Mouse (Mus musculus): ENCODE measurements around the gene Mdga2. TPM values are rescaled to one million over a fixed set of nuclear protein-coding genes. Genes with fewer than 3 reads are reported as not detected.

The Mdga2 gene
- polyA plus RNA-seq, 1 experiment from 2014 or later = 0.33 TPM

DNA sequence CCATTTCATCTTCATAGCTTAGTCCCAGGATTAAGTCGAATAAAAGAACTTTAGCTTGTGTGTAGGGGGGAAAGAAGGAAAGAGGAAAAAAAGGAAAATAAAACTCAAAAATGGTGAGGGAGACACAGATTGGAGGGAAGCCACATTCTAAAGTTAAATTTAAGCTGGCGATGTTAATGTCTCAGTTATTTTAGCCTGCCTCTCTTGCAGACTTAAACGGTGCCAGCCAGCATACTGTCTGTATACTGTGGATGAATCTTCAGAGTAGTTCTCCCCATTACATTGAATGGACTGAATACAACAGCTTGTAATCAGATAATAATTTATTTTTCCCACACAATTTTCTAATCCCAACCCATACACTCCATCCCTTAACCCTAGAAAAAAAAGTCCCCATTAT is 205.2 kb downstream of the Mdga2 start:
- Histone ChIP-seq H3K9ac (ENCODE audit: low read depth, low read length) (no peak overlapping the region), H3K27me3 (replicated peaks; ENCODE audit: control insufficient read depth, insufficient read depth, low read length) (no peaks in the 10 kb centered on the region), H3K4me3 (ENCODE audit: low read depth, low read length) (no peak overlapping the region), H3K36me3 (ENCODE audit: control insufficient read depth, insufficient read depth) (no peaks in the 10 kb centered on the region), H3K4me2 (replicated peaks; ENCODE audit: low read depth) (no peak overlapping the region), H3K27ac (ENCODE audit: low read depth, low read length) (no peak overlapping the region), H3K9me3 (ENCODE audit: control insufficient read depth) (no peaks in the 10 kb centered on the region), H3K4me1 (replicated peaks; ENCODE audit: control insufficient read depth, insufficient read depth, low read length) (no peaks in the 10 kb centered on the region)
- no peak for ATAC-seq
- WGBS = 93% methylated on average over 3 of the region's 3 CpGs
- no peak for TF ChIP-seq CTCF (IDR thresholded peaks at IDR 0.05; ENCODE audit: low read depth)

DNA sequence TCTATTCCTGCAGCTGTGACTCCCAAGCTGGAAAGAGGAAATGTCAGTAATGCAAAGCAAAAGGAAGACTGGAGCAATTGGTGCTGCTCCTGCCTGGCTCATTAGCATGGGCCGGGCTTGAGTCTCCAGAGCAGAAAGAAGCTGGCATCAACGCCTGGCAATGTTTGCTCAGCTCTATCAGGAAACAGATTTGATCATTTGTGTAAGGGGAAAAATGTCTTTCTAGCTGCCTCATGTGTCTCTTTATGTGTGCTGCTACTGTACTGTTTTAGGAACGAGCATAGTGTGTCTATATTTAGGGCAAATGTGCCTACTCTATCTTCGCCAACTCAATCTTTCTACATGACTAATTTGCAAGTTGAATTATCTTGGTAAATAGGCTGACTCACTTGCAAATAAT is 211.0 kb downstream of the Mdga2 start:
- no peak overlapping the region for H3K4me2 ChIP-seq (replicated peaks; ENCODE audit: low read depth)
- ATAC-seq = no peak
- H3K9ac ChIP-seq (ENCODE audit: low read depth, low read length) = no peak overlapping the region
- no peak for TF ChIP-seq CTCF (IDR thresholded peaks at IDR 0.05; ENCODE audit: low read depth)
- H3K9me3 ChIP-seq (ENCODE audit: control insufficient read depth) = no peaks in the 10 kb centered on the region
- H3K4me1 ChIP-seq (replicated peaks; ENCODE audit: control insufficient read depth, insufficient read depth, low read length) = no peaks in the 10 kb centered on the region
- whole genome bisulfite sequencing = 56% methylated on average over 4 of the region's 4 CpGs
- H3K36me3 ChIP-seq (ENCODE audit: control insufficient read depth, insufficient read depth) = no peaks in the 10 kb centered on the region
- H3K27me3 ChIP-seq (replicated peaks; ENCODE audit: control insufficient read depth, insufficient read depth, low read length) = no peaks in the 10 kb centered on the region
- no peak overlapping the region for H3K4me3 ChIP-seq (ENCODE audit: low read depth, low read length)
- H3K27ac ChIP-seq (ENCODE audit: low read depth, low read length) = no peak overlapping the region

DNA sequence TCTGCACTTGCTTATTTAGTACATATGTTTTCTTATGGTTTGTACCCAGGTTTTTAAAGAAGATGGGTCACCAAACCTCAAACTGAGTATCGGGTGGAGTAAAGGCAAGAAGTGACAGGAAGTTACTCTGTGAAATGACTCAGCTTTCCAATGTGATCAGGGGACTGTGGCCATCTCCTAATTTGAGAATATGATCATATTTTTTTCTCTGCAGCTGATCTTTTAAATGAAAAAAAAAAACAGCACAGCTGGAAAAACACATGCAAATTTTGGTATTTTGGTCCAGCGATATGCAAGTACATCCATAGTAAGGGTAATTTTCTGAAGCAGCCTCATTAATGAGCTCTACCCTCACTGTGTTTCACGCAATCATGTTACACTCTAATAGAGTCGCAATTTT is 212.0 kb downstream of the Mdga2 start:
- no peak overlapping the region for H3K4me3 ChIP-seq (ENCODE audit: low read depth, low read length)
- no peaks in the 10 kb centered on the region for H3K27me3 ChIP-seq (replicated peaks; ENCODE audit: control insufficient read depth, insufficient read depth, low read length)
- no peaks in the 10 kb centered on the region for H3K36me3 ChIP-seq (ENCODE audit: control insufficient read depth, insufficient read depth)
- no peak for ATAC-seq
- WGBS = 87% methylated on average over 4 of the region's 4 CpGs
- H3K9me3 ChIP-seq (ENCODE audit: control insufficient read depth) = no peaks in the 10 kb centered on the region
- no peak for TF ChIP-seq CTCF (IDR thresholded peaks at IDR 0.05; ENCODE audit: low read depth)
- H3K4me1 ChIP-seq (replicated peaks; ENCODE audit: control insufficient read depth, insufficient read depth, low read length) = no peaks in the 10 kb centered on the region
- H3K27ac ChIP-seq (ENCODE audit: low read depth, low read length) = no peak overlapping the region
- no peak overlapping the region for H3K9ac ChIP-seq (ENCODE audit: low read depth, low read length)
- no peak overlapping the region for H3K4me2 ChIP-seq (replicated peaks; ENCODE audit: low read depth)

DNA sequence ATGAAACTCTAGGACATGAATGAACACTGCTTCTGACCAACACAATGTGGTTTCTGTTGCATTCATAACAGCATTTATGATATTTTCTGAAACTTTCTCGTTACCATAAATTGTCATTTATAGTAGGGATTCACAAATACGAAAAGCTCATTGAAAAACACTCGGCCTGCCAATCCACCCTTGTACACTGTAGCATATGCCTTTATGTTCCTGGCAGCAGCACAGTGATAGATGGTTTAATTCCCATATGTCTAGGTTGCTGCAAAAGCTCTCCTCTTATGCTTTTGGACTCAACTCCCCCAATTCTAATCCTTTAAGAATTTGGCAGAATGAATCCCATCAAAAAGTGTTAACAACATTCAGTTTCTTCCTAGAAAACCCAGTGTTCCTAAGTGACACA is 213.2 kb downstream of the Mdga2 start:
- Histone ChIP-seq H3K9me3 (ENCODE audit: control insufficient read depth) (no peaks in the 10 kb centered on the region), H3K27ac (ENCODE audit: low read depth, low read length) (no peak overlapping the region), H3K4me1 (replicated peaks; ENCODE audit: control insufficient read depth, insufficient read depth, low read length) (no peaks in the 10 kb centered on the region), H3K4me3 (ENCODE audit: low read depth, low read length) (no peak overlapping the region), H3K4me2 (replicated peaks; ENCODE audit: low read depth) (no peak overlapping the region), H3K9ac (ENCODE audit: low read depth, low read length) (no peak overlapping the region), H3K27me3 (replicated peaks; ENCODE audit: control insufficient read depth, insufficient read depth, low read length) (no peaks in the 10 kb centered on the region), H3K36me3 (ENCODE audit: control insufficient read depth, insufficient read depth) (no peaks in the 10 kb centered on the region)
- WGBS = 81% methylated on average over 3 of the region's 3 CpGs
- no peak for ATAC-seq
- no peak for TF ChIP-seq CTCF (IDR thresholded peaks at IDR 0.05; ENCODE audit: low read depth)

DNA sequence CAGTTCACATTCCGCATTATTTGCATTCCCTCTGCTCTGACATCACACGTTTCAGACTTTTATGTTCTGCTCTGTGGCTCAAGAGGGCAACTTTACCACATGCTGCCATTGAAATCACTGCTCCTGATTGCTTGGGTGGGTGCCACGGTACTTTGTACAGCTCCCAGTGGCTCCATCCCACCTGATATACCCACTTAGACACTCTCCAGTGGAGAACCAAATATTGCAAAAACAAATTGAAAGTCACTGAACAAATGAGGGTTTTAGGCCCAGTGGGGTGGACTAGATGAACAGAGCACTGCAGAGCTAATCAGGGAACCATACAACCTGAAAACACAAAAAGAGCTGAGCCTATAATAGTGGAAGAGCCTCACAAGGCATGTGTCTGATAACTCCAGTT is 268.2 kb downstream of the Mdga2 start:
- no peak overlapping the region for H3K27ac ChIP-seq (ENCODE audit: low read depth, low read length)
- 76% methylated on average over 3 of the region's 3 CpGs for WGBS

DNA sequence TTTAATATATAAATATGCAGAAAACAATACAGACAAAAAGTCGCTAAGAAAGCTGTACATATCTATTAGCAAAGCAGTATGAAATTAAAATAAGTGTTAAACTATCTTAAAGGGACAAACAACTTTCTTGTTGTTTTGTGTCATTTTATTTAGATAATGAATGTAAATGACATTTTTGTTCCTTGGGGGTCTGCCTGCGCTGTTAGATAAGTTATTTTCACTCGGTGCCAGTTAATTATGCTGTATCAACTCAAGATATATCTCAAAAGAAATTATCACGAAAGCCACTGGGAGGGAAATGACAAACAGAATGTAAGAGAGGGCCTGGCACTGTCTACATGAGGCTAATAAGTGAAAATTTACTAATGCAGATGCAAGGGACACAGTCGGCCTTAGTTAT is 306.6 kb downstream of the Mdga2 start:
- Histone ChIP-seq H3K9me3 (ENCODE audit: control insufficient read depth) (no peaks in the 10 kb centered on the region), H3K27ac (ENCODE audit: low read depth, low read length) (no peak overlapping the region), H3K4me1 (replicated peaks; ENCODE audit: control insufficient read depth, insufficient read depth, low read length) (no peaks in the 10 kb centered on the region), H3K4me2 (replicated peaks; ENCODE audit: low read depth) (no peak overlapping the region), H3K36me3 (ENCODE audit: control insufficient read depth, insufficient read depth) (no peaks in the 10 kb centered on the region), H3K4me3 (ENCODE audit: low read depth, low read length) (no peak overlapping the region), H3K9ac (ENCODE audit: low read depth, low read length) (no peak overlapping the region), H3K27me3 (replicated peaks; ENCODE audit: control insufficient read depth, insufficient read depth, low read length) (no peaks in the 10 kb centered on the region)
- TF ChIP-seq CTCF (IDR thresholded peaks at IDR 0.05; ENCODE audit: low read depth) = no peak
- WGBS = 87% methylated on average over 5 of the region's 5 CpGs
- ATAC-seq = no peak

More for the DNA sequence above, 268.2 kb downstream of the Mdga2 start:
- no peak for ATAC-seq
- H3K4me3 ChIP-seq (ENCODE audit: low read depth, low read length) = no peak overlapping the region
- H3K4me1 ChIP-seq (replicated peaks; ENCODE audit: control insufficient read depth, insufficient read depth, low read length) = no peaks in the 10 kb centered on the region
- H3K9ac ChIP-seq (ENCODE audit: low read depth, low read length) = no peak overlapping the region
- no peaks in the 10 kb centered on the region for H3K27me3 ChIP-seq (replicated peaks; ENCODE audit: control insufficient read depth, insufficient read depth, low read length)
- H3K4me2 ChIP-seq (replicated peaks; ENCODE audit: low read depth) = no peak overlapping the region
- TF ChIP-seq CTCF (IDR thresholded peaks at IDR 0.05; ENCODE audit: low read depth) = no peak
- H3K36me3 ChIP-seq (ENCODE audit: control insufficient read depth, insufficient read depth) = no peaks in the 10 kb centered on the region
- H3K9me3 ChIP-seq (ENCODE audit: control insufficient read depth) = no peaks in the 10 kb centered on the region

DNA sequence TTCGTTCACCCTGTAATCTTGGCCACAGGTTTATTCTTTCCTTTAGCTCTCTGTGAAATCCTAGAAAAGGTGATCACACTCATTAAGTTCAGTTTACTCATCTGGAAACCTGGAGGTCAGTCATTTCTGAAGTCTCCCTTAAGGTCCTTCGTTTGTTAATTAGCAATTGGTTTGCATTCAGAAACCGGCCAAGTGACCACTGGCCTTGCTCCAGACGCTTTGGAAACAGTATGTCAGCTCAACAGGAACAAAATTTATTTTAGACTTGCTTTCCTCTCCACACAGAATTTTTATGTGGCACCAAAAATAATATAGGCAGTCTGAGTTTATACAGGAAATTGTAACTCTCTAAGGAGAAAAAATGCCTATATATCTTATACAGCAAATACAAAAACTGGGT is 323.0 kb downstream of the Mdga2 start:
- WGBS = 71% methylated on average over 4 of the region's 4 CpGs
- TF ChIP-seq CTCF (IDR thresholded peaks at IDR 0.05; ENCODE audit: low read depth) = no peak

More for the DNA sequence above, 323.0 kb downstream of the Mdga2 start:
- Histone ChIP-seq H3K36me3 (ENCODE audit: control insufficient read depth, insufficient read depth) (no peaks in the 10 kb centered on the region), H3K27ac (ENCODE audit: low read depth, low read length) (no peak overlapping the region), H3K9ac (ENCODE audit: low read depth, low read length) (no peak overlapping the region), H3K27me3 (replicated peaks; ENCODE audit: control insufficient read depth, insufficient read depth, low read length) (no peaks in the 10 kb centered on the region), H3K4me3 (ENCODE audit: low read depth, low read length) (no peak overlapping the region), H3K9me3 (ENCODE audit: control insufficient read depth) (no peaks in the 10 kb centered on the region), H3K4me2 (replicated peaks; ENCODE audit: low read depth) (no peak overlapping the region), H3K4me1 (replicated peaks; ENCODE audit: control insufficient read depth, insufficient read depth, low read length) (no peaks in the 10 kb centered on the region)
- ATAC-seq = no peak
